ENCODE assay signal across 11 mouse cellular contexts in genomic region chr19:30160021-30160420, GRCm38 (mm10). TPM values are rescaled to one million over a fixed set of nuclear protein-coding genes. Genes with fewer than 3 reads are reported as not detected.
DNase-seq lines count a peak whose midpoint lies in the region; ATAC-seq lines count a peak whose summit lies in the region.
"Had no signal": no experiment of that assay in that cellular context is flagged by ENCODE, and none has a peak within 500 bp of the region (broad histone marks: within the 10 kb centered on the region; RNA-seq: fewer than 3 reads in every experiment).

No protein-coding gene starts in this region.

- H3K27me3 ChIP-seq in kidney, embryonic 15.5 days = no peaks in the 10 kb centered on the region
- H3K27me3 ChIP-seq in forebrain, embryonic 11.5 days (ENCODE audit: control insufficient read depth, insufficient read depth, low read length) = no peaks in the 10 kb centered on the region
- H3K27me3 ChIP-seq: heart, embryonic 13.5 days had no signal

- H3K36me3 ChIP-seq in kidney, embryonic 15.5 days = no peaks in the 10 kb centered on the region
- H3K36me3 ChIP-seq in forebrain, embryonic 11.5 days (ENCODE audit: control insufficient read depth, insufficient read depth, low read length) = no peaks in the 10 kb centered on the region
- H3K36me3 ChIP-seq: heart, embryonic 13.5 days had no signal

- no peak overlapping the region for H3K4me2 ChIP-seq in kidney, embryonic 15.5 days
- H3K4me2 ChIP-seq in forebrain, embryonic 11.5 days (ENCODE audit: low read depth, low read length, severe bottlenecking) = no peak overlapping the region
- H3K4me2 ChIP-seq: heart, embryonic 13.5 days had no signal

- peak; percentile 45 for DNase-seq in kidney, adult 9 months
- peak; percentile 59 to 78 for DNase-seq in cerebellum, adult 18-20 months
- DNase-seq in forebrain, embryonic 11.5 days (ENCODE audit: low spot score) = peak; percentile 81
- peak; percentile 16 to 74 for DNase-seq in layer of hippocampus, postnatal 14 days (ENCODE audit: low spot score in 2 of 2)
- DNase-seq in adrenal gland, postnatal 36 days = no peak
- DNase-seq in spleen, adult 18-20 months = no peak
- no peak for DNase-seq in yolk sac, embryonic 10.5 days (ENCODE audit: low spot score)
- DNase-seq: adrenal gland, postnatal 10 days; lung, adult 18-20 months had no signal

- H3K4me3 ChIP-seq in kidney, embryonic 15.5 days (replicated peaks) = no peak overlapping the region
- H3K4me3 ChIP-seq in forebrain, embryonic 11.5 days (ENCODE audit: low read depth, low read length) = no peak overlapping the region
- H3K4me3 ChIP-seq: heart, embryonic 13.5 days had no signal

- no peak for ATAC-seq in kidney, embryonic 15.5 days (replicated peaks; ENCODE audit: low FRiP score)
- ATAC-seq in forebrain, embryonic 11.5 days (replicated peaks; ENCODE audit: low FRiP score) = peak; percentile 88

- no peaks in the 10 kb centered on the region for H3K9me3 ChIP-seq in kidney, embryonic 15.5 days (replicated peaks)
- H3K9me3 ChIP-seq in forebrain, embryonic 11.5 days (ENCODE audit: control insufficient read depth, low read length) = no peaks in the 10 kb centered on the region
- H3K9me3 ChIP-seq: heart, embryonic 13.5 days had no signal

- no peak overlapping the region for H3K9ac ChIP-seq in kidney, embryonic 15.5 days
- H3K9ac ChIP-seq in forebrain, embryonic 11.5 days (ENCODE audit: low read length) = no peak overlapping the region
- H3K9ac ChIP-seq: heart, embryonic 13.5 days had no signal

- H3K4me1 ChIP-seq in kidney, embryonic 15.5 days = no peaks in the 10 kb centered on the region
- peaks cover 22% of the 10 kb centered on the region; the same call in 1 of the 2 replicates for H3K4me1 ChIP-seq in forebrain, embryonic 11.5 days (replicated peaks; ENCODE audit: control insufficient read depth, insufficient read depth, low read length)
- H3K4me1 ChIP-seq: heart, embryonic 13.5 days had no signal

- WGBS in kidney, embryonic 15.5 days = 81% methylated on average over 2 of the region's 2 CpGs
- 18% methylated on average over 2 of the region's 2 CpGs for WGBS in forebrain, embryonic 11.5 days

- no peak overlapping the region for H3K27ac ChIP-seq in kidney, embryonic 15.5 days
- H3K27ac ChIP-seq in forebrain, embryonic 11.5 days (ENCODE audit: low read depth, low read length) = peak overlapping the region; percentile 55
- H3K27ac ChIP-seq: heart, embryonic 13.5 days had no signal

RNA-seq across cellular contexts. Expression of gene Gldc, which starts 15.2 kb away (rescaled TPM):
- polyA plus RNA-seq in kidney, embryonic 15.5 days (2015; fragmentation: Nextera tagmentation; extraction: Ambion mirVana) = 11.0 and 11.4 TPM in 2 replicates
- polyA plus RNA-seq in forebrain, embryonic 11.5 days (2014; fragmentation: Nextera tagmentation; extraction: Ambion mirVana) = 50.8 and 52.6 TPM in 2 replicates
- 10 to 100 TPM; 24.2 to 25.9 TPM for total RNA-seq in layer of hippocampus, postnatal 14 days (2021)
- under 1 TPM; 0.46 to 0.63 TPM for total RNA-seq in adrenal gland, postnatal 36 days (2021)

Comparison
In these comparisons a context has a peak if more than half of its experiments do, and no peak if none do; other contexts are left out.
1. DNase-seq: peak in kidney, adult 9 months (single experiment), cerebellum, adult 18-20 months (2 of 2), forebrain, embryonic 11.5 days (single experiment) and layer of hippocampus, postnatal 14 days (2 of 2); none in adrenal gland, postnatal 36 days (0 of 2), spleen, adult 18-20 months (0 of 2) and yolk sac, embryonic 10.5 days (single experiment).
2. RNA of gene Gldc, which starts 15.2 kb away (total RNA-seq): 24.2 to 25.9 TPM in layer of hippocampus, postnatal 14 days; 0.46 to 0.63 TPM in adrenal gland, postnatal 36 days; every median in the first group is over 10 times any median in the second.